Mouse (Mus musculus): ENCODE data around the gene Upk2. TPM values are rescaled to one million over a fixed set of nuclear protein-coding genes. Genes with fewer than 3 reads are reported as not detected.

Gene Upk2
- polyA plus RNA-seq, 1 experiment from 2014 or later, result not detected

DNA sequence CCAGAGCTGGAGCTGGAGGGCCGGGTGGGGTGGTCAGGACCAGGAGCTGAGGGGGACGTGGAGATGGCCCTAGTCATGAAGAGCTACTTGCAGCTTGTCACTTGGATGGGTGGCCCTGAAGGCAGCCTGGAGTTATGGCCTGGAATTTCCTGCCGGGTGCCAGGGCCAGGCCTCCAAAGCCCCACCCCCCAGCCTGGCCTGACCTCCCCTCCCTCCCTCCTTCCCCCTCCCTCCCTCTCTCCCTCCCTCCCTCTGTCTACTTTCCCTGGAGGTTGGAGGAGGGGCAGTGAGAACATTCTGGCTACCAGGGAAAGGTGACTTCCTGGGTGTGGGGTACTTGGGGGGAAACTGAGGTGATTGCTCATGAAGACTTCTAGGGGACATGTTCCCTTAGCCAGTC, 31.6 kb upstream of the Upk2 start:
- Histone ChIP-seq H3K4me3 (peak overlapping the region; percentile 95), H3K27ac (peak overlapping the region; percentile 82; the same call in 1 of the 2 replicates), H3K9ac (peak overlapping the region; percentile 28; the same call in 1 of the 2 replicates), H3K27me3 (no peaks in the 10 kb centered on the region), H3K4me2 (replicated peaks) (peak overlapping the region; percentile 95), H3K9me3 (replicated peaks) (no peaks in the 10 kb centered on the region), H3K4me1 (peaks cover 83% of the 10 kb centered on the region), H3K36me3 (no peaks in the 10 kb centered on the region)
- WGBS, result 15% methylated on average over 3 of the region's 3 CpGs
- ATAC-seq (ENCODE audit: low FRiP score), result no peak

DNA sequence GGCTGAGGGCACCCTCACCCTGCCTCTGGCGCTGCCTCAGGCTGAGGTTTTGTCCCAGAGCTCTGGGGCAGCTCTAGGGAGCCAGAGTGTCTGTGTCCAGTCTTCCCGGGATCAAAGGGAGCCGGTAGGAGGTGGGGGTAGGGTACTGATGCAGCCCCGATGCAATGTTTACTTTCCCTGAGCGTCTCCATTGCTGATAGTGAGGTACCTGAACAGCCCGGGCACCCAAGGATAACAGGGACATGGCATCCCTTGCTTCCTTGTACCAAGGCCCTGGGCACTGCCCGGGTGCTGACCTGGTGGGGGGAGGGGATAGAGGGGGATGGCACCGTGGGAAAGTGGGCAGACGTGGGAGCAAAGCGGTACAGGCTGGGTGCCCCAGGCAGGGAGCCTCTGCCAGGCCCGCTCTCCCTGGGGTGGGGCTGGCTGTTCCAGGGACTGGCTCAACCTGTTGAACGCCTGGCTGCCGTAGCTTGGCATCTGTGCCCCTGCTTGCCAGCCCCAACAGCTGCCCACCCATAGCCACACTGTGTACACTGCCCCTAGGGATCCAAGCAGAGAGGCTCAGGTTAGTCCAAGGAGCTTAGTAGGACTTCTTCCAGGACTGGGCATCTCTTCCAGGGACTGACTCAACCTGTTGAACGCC, 30.9 kb upstream of the Upk2 start:
- Histone ChIP-seq H3K9me3 (replicated peaks) (no peaks in the 10 kb centered on the region), H3K4me2 (replicated peaks) (peak overlapping the region; percentile 95)

DNA sequence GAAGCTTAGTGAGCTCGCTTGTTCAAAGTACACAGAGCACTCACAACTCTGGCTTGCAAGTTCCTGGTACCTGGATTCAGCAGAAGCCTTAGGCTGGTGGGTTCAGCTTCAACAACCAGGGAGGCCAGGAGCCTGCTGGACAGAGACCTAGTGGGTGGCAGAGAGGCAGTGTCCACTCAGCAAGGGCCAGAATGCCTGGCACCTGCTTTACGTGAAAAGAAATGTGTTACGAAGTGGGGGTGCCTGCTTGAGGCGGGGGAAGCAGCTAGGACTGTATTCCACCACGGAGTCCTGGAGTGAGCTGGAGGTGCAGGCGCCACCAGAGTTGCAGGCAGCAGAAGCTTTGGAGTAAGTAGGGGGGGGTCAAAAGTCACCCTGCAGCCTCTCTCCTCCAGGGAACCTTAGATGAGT, 30.3 kb upstream of the Upk2 start:
- no peak for ATAC-seq (ENCODE audit: low FRiP score)
- Histone ChIP-seq H3K9me3 (replicated peaks) (no peaks in the 10 kb centered on the region), H3K9ac (peak overlapping the region; percentile 99), H3K4me2 (replicated peaks) (peak overlapping the region; percentile 95), H3K27me3 (no peaks in the 10 kb centered on the region), H3K36me3 (no peaks in the 10 kb centered on the region), H3K4me3 (peak overlapping the region; percentile 95), H3K4me1 (peaks cover 74% of the 10 kb centered on the region), H3K27ac (peak overlapping the region; percentile 9; the same call in 1 of the 2 replicates)
- 33% methylated on average over 6 of the region's 6 CpGs for WGBS

More for the DNA sequence above, 30.9 kb upstream of the Upk2 start:
- H3K36me3 ChIP-seq, result no peaks in the 10 kb centered on the region
- WGBS, result 37% methylated on average over 14 of the region's 14 CpGs
- H3K4me3 ChIP-seq, result peak overlapping the region; percentile 95
- H3K4me1 ChIP-seq, result peaks cover 76% of the 10 kb centered on the region
- H3K9ac ChIP-seq, result peak overlapping the region; percentile 99
- no peak for ATAC-seq (ENCODE audit: low FRiP score)
- H3K27me3 ChIP-seq, result no peaks in the 10 kb centered on the region
- peak overlapping the region; percentile 9; the same call in 1 of the 2 replicates for H3K27ac ChIP-seq

DNA sequence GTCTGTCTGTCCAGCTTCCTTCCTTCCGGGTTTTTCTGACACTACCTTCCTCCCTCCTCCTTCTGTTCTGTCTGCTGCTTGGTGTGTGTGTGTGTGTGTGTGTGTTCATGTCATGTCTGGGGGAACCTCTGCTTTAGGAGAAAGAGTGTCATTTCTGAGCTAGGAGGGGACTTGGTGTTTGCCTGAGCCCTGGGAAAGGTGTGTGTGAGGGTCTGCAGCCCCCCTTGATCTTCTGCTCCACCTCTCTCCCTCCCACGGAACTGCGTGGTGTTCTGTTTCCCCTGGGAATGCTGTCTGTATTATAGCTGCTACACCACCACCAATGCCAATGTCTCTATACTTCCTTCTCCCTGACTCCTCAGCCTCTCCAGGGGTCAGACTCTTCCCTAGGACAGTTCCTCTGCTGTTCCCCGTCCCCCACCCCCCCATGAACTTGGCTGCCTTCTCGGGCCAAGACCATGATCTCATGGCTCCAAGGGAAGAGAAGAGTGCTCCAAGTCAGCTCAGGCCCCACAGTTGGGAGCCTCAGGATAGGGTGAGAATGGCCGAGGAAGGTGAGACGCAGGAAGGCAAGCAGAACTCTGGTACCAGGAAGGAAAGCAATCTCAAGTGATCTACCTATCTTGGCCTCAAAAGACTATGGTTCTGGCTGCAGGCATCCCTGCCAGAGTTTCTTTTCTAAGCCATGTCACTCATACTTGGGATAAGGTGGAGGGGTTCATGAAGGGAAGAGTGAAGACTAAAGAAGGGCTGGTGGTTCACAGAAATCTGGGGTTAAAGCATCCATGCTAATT, 29.7 kb upstream of the Upk2 start:
- peak overlapping the region; percentile 99 for H3K9ac ChIP-seq
- 0 out of 2 replicates have a peak overlapping the region, but pooled peaks have one; percentile 9 for H3K27ac ChIP-seq
- ATAC-seq (ENCODE audit: low FRiP score), result no peak
- H3K4me1 ChIP-seq, result peaks cover 72% of the 10 kb centered on the region
- no peaks in the 10 kb centered on the region for H3K9me3 ChIP-seq (replicated peaks)
- peak overlapping the region; percentile 95 for H3K4me3 ChIP-seq
- H3K36me3 ChIP-seq, result no peaks in the 10 kb centered on the region
- no peaks in the 10 kb centered on the region for H3K27me3 ChIP-seq
- H3K4me2 ChIP-seq (replicated peaks), result peak overlapping the region; percentile 95
- 31% methylated on average over 7 of the region's 7 CpGs for WGBS

DNA sequence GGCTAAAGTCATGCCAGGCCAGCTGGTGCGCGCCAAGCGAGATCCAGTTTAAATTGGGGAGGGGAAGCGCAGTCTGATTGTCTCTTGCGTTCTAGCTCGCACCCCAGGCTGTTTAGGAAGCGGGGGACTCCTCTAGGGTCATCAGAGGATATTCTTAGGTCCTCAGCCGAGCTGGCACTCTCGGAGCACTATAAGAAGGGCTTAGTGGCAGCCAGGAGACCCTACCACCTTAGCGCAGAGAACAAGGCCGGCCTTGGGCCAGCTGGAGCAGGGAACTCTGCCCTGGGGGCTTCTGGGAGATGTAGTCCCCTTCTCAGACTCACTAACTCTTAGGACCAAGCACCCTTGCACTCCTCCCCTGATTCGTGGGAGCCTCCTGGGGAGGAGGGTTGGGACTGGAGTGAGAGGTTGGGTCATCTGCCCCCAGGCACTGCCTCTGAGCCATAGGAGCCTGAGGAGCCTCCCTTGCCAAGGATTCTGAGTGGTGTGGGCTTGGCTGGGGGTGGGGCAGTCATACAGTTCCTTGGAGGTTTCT, 28.8 kb upstream of the Upk2 start:
- no peaks in the 10 kb centered on the region for H3K27me3 ChIP-seq
- H3K9me3 ChIP-seq (replicated peaks), result no peaks in the 10 kb centered on the region
- WGBS, result under 1% methylated on average over 12 of the region's 12 CpGs
- peak overlapping the region; percentile 95 for H3K4me3 ChIP-seq
- peak overlapping the region; percentile 99 for H3K9ac ChIP-seq
- peak overlapping the region; percentile 98 for H3K27ac ChIP-seq
- peaks cover 63% of the 10 kb centered on the region for H3K4me1 ChIP-seq
- ATAC-seq (ENCODE audit: low FRiP score), result no peak; the same call in none of the 2 replicates
- peak overlapping the region; percentile 95 for H3K4me2 ChIP-seq (replicated peaks)
- H3K36me3 ChIP-seq, result no peaks in the 10 kb centered on the region

DNA sequence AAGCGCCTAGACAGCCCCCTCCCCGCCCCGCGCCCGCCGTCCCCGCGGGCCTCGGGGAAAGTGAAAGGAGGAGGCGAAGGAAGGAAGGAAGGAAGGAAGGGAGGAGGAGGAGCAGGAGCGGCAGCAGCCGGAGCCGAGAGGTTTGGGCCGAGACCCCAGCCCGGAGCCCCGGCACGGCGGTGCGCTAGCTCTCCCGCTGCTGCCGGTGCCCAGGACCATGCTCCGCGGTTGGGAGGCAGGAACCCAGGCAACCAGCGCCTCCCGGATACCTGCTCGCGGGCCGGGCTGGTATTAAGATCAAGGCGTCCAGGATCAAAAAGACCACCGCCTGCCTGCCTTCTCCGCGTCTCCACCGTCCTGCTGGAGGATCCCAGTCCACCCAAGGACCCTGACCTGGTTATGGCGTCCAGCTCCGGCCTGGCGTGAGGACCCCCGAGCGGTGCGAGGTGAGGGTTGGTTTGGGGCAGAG, 28.3 kb upstream of the Upk2 start:
- Histone ChIP-seq H3K27me3 (no peaks in the 10 kb centered on the region), H3K4me3 (peak overlapping the region; percentile 95), H3K9ac (peak overlapping the region; percentile 99), H3K4me1 (peaks cover 61% of the 10 kb centered on the region), H3K27ac (peak overlapping the region; percentile 98), H3K36me3 (no peaks in the 10 kb centered on the region), H3K9me3 (replicated peaks) (no peaks in the 10 kb centered on the region), H3K4me2 (replicated peaks) (peak overlapping the region; percentile 95)
- ATAC-seq (ENCODE audit: low FRiP score), result no peak
- WGBS, result 2% methylated on average over 35 of the region's 39 CpGs

DNA sequence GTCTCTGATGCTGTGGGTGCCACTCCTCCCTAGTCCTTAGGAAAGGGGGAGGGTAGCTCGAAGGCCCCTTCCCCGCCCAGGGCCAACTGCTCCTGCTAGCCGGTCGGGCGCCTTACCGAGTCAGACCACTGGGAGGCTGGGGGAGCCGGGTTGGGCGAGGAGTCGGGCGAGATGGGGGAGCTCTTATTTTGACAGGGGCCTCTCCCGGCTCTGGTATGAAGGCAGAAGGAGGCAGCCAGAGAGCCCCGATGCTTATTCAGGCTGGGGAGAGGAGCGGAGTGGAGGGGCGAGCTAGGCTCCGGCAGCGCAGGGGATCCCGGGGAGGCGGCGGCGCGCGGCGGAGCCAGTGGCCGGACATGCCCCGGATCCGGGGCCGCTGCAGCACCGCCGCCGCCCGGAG, 27.8 kb upstream of the Upk2 start, which contains the start of gene Bcl9l:
Bcl9l (plus strand) TSS at position 274 of the 400 bp plus-strand sequence.
- ATAC-seq (ENCODE audit: low FRiP score), result peak; percentile 63
- WGBS, result 2% methylated on average over 31 of the region's 31 CpGs
- Histone ChIP-seq H3K9me3 (replicated peaks) (no peaks in the 10 kb centered on the region), H3K4me2 (replicated peaks) (peak within 1 kb of the TSS; percentile 95), H3K9ac (peak within 1 kb of the TSS; percentile 99), H3K27me3 (no peaks in the 10 kb centered on the region), H3K4me3 (peak within 1 kb of the TSS; percentile 95), H3K4me1 (peaks cover 61% of the 10 kb centered on the region), H3K27ac (peak within 1 kb of the TSS; percentile 98), H3K36me3 (no peaks in the 10 kb centered on the region)

DNA sequence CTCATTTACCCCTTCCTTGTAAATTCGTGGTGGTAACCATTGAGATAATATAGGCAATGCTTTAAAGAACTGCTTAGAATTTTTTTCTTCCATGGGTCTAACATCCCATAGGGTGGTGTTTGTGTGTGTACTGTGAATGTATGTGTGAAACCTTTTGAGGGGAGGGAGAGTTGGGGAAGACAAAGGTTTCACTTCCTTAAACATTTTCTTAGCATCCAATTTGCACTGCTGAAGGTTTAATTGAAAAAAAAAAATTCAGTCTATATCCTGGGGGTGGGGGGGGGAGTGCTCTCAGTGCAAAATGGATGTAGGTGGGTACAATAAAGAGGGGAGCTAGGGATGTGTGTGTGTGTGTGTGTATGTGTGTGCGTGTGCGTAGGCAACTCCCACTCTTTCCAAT, 27.3 kb upstream of the Upk2 start:
- Histone ChIP-seq H3K27ac (peak overlapping the region; percentile 98), H3K4me3 (peak overlapping the region; percentile 95), H3K36me3 (no peaks in the 10 kb centered on the region), H3K27me3 (no peaks in the 10 kb centered on the region), H3K9me3 (replicated peaks) (no peaks in the 10 kb centered on the region), H3K4me2 (replicated peaks) (peak overlapping the region; percentile 95), H3K4me1 (peaks cover 60% of the 10 kb centered on the region), H3K9ac (peak overlapping the region; percentile 99)
- no peak for ATAC-seq (ENCODE audit: low FRiP score)
- 8% methylated on average over 3 of the region's 3 CpGs for WGBS

DNA sequence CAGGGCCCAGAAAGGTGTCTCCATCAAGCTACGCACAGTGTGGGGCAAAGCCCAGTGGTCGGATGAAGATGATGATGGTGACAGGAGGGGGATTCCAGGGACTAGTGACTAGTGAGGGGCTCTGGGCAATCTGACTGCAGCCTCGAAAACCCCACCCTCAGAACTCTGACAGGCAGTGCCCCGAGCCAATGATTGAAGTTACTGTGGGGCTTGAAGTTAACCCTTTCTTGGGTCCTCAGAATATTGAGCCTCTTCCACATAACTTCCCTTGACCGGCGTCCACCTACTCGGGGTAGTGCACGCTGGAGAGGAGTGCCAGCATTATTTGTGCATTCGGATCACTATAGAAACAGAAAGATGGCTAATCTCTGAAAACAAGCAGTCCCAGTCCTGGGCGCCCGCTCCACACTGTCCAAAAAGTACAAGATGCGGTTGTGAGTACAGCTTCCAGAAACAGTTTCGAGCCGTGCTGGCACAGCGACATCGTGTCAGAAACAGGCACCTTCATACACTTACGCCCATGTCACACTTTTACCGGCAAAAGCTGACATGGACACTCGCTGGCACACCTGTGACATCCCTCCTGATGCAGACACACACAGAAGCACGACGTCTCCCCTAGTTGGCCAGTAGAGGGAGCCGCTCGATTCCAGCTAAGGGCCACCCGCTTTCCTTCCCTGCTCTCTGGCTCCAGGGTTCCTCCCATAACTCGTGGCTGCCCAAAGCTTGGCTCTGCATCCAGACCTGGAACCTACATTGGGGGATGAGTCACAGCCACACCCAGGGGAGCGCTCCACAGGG, 25.1 kb upstream of the Upk2 start:
- peak; percentile 62 for ATAC-seq (ENCODE audit: low FRiP score)
- H3K4me2 ChIP-seq (replicated peaks), result peak overlapping the region; percentile 97
- under 1% methylated on average over 26 of the region's 26 CpGs for WGBS
- peak overlapping the region; percentile 99 for H3K27ac ChIP-seq
- peak overlapping the region; percentile 76 for H3K4me3 ChIP-seq
- H3K27me3 ChIP-seq, result no peaks in the 10 kb centered on the region
- H3K4me1 ChIP-seq, result peaks cover 37% of the 10 kb centered on the region
- H3K9ac ChIP-seq, result peak overlapping the region; percentile 85
- H3K9me3 ChIP-seq (replicated peaks), result no peaks in the 10 kb centered on the region
- H3K36me3 ChIP-seq, result no peaks in the 10 kb centered on the region

DNA sequence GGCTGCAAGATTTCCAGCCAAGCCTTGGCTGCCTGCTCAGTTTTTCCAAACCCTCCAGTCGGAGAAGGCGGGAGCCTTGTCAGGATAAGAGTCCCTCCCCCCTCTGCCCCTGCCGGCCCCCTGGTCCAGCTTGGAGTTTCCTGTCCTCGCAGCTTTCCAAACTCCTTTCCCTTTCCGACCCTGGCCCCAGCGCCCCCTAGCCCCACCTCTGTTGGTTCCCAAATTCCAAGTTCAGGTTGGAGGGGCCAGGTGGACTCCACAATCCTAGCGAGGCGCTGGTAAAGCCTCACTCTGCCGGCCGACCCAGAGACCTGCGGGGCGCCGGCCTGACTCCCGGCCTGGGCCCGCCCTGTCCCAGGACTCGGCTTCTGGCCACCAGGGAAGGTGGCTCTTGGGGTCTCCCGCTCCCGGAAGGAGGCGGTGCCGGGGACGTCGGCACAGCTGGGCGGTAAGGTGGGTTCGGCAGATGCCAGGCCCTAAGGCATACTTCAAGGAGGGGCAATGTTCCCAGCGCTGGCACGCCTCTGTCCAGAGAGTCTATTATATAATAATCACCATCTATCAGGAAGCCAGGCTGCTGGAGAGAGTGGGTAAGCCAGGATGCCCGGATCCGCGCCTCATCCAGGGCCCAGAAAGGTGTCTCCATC, 24.3 kb upstream of the Upk2 start:
- peak overlapping the region; percentile 76 for H3K4me3 ChIP-seq
- peak; percentile 58 for ATAC-seq (ENCODE audit: low FRiP score)
- H3K4me2 ChIP-seq (replicated peaks), result peak overlapping the region; percentile 97
- under 1% methylated on average over 29 of the region's 29 CpGs for WGBS
- H3K9ac ChIP-seq, result peak overlapping the region; percentile 85
- H3K9me3 ChIP-seq (replicated peaks), result no peaks in the 10 kb centered on the region
- no peaks in the 10 kb centered on the region for H3K36me3 ChIP-seq
- H3K27ac ChIP-seq, result peak overlapping the region; percentile 99
- H3K27me3 ChIP-seq, result no peaks in the 10 kb centered on the region
- peaks cover 30% of the 10 kb centered on the region for H3K4me1 ChIP-seq

DNA sequence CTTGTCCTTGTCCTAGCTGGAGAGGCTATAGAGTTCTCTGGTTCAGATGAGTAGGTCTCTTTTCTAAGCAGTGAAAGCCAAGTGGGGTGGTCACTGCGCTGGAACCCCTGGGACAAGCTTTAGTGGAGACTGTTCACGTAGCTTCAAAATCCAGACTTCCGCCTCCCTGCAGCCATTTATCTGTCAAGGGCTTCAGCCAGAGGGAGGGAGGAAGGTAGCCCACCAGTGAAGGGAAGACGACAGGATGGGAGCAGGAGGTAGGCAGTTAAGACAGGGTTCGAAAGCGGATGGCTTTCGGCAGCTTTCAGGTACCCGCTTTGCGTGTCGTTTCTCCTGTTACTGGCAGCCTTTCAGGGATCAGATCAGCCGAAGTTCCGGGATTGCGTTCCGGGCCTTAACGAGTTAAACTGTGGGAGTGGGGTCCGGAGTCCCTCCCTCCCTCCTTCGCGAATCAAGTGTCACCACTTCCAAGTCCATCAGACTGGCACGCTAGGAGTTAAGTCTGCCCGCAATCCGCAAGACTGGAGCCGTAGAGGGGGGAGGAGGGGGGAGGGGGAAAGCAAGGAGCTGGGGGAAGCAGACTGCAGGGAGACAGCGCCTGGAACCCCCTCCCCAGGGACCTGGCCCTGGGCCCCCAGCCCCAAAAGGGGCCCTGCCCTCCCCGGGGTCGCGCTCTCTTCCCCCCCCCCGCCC, 23.6 kb upstream of the Upk2 start:
- under 1% methylated on average over 23 of the region's 27 CpGs for WGBS
- ATAC-seq (ENCODE audit: low FRiP score), result peak; percentile 64

More for the DNA sequence above, 23.6 kb upstream of the Upk2 start:
- Histone ChIP-seq H3K27ac (peak overlapping the region; percentile 99), H3K36me3 (no peaks in the 10 kb centered on the region), H3K9me3 (replicated peaks) (no peaks in the 10 kb centered on the region), H3K4me1 (peaks cover 25% of the 10 kb centered on the region), H3K9ac (peak overlapping the region; percentile 85), H3K4me3 (peak overlapping the region; percentile 76), H3K27me3 (no peaks in the 10 kb centered on the region), H3K4me2 (replicated peaks) (peak overlapping the region; percentile 97)
